Mouse (Mus musculus) MEL (cell line): ENCODE results near the gene Rbak.

Source experiments
- BHLHE40 ChIP-seq: IDR thresholded peaks from 2 replicates; pipeline ENCODE4 v1.6.1; 2012; ENCODE audit warnings: low read depth, mild to moderate bottlenecking, inconsistent platforms, low read length, improper control_type of control experiment, borderline replicate concordance
- CTCF ChIP-seq, 3 experiments: IDR thresholded peaks in 2 of 3; conservative IDR thresholded peaks in 1 of 3; 2 replicates each; pipeline ENCODE4 v1.5.1; 2011 to 2012; ENCODE audit warnings: low read length in 3 of 3, low read depth in 2 of 3, mild to moderate bottlenecking in 2 of 3, improper control_type of control experiment in 1 of 3, inconsistent platforms in 1 of 3, mixed read lengths in 1 of 3, moderate library complexity in 1 of 3; ENCODE audit not compliant: control insufficient read depth in 1 of 3, insufficient read depth in 1 of 3, poor library complexity in 1 of 3, severe bottlenecking in 1 of 3
- EP300 ChIP-seq, 2 experiments: IDR thresholded peaks; 2 replicates each; pipeline ENCODE4 v1.6.1; 2011; ENCODE audit warnings: improper control_type of control experiment in 2 of 2, low read length in 2 of 2, low read depth in 1 of 2, mild to moderate bottlenecking in 1 of 2
- GATA1 ChIP-seq: IDR thresholded peaks from 2 replicates; pipeline ENCODE4 v1.6.1; 2011; ENCODE audit warnings: low read depth, low read length, improper control_type of control experiment
- MAFK ChIP-seq: IDR thresholded peaks from 2 replicates; pipeline ENCODE4 v1.6.1; 2011; ENCODE audit warnings: low read depth, mild to moderate bottlenecking, low read length, improper control_type of control experiment, borderline replicate concordance
- NRF1 ChIP-seq: IDR thresholded peaks from 2 replicates; pipeline ENCODE4 v1.6.1; 2014; ENCODE audit warnings: low read depth, mild to moderate bottlenecking, inconsistent platforms, low read length, improper control_type of control experiment, moderate library complexity; ENCODE audit not compliant: poor library complexity, insufficient read depth, severe bottlenecking
- POLR2A ChIP-seq, 2 experiments: IDR thresholded peaks; 2 replicates each; pipeline ENCODE4 v1.6.1; 2011 to 2012; ENCODE audit warnings: low read length in 2 of 2, mild to moderate bottlenecking in 2 of 2, control low read depth in 1 of 2, improper control_type of control experiment in 1 of 2, low read depth in 1 of 2, moderate library complexity in 1 of 2; ENCODE audit not compliant: control insufficient read depth in 1 of 2, insufficient read depth in 1 of 2, poor library complexity in 1 of 2
- POLR2AphosphoS5 ChIP-seq: IDR thresholded peaks from 2 replicates; pipeline ENCODE4 v1.6.1; 2012; ENCODE audit warnings: low read depth, borderline replicate concordance, mild to moderate bottlenecking, inconsistent platforms, low read length, moderate library complexity, mixed read lengths
- SMC3 ChIP-seq: IDR thresholded peaks from 2 replicates; pipeline ENCODE4 v1.6.1; 2011; ENCODE audit warnings: low read depth, low read length, improper control_type of control experiment
- TAL1 ChIP-seq: IDR thresholded peaks from 2 replicates; pipeline ENCODE4 v1.6.1; 2012; ENCODE audit warnings: mild to moderate bottlenecking, inconsistent platforms, low read length, moderate library complexity, mixed read lengths
- TBP ChIP-seq: IDR thresholded peaks from 2 replicates; pipeline ENCODE4 v1.8.0; 2011; ENCODE audit warnings: low read depth, low read length, improper control_type of control experiment

GRCm38 (mm10) chr5:143130342-143130741 lies 50.2 kb downstream of the Rbak start:
- TF ChIP-seq GATA1 (no peak), CTCF (IDR thresholded peaks at IDR 0.05 in 2 of 3, conservative IDR thresholded peaks at IDR 0.05 in 1 of 3; ENCODE audit: control insufficient read depth in 1 of 3, insufficient read depth in 1 of 3, low read depth in 2 of 3, low read length in 3 of 3, poor library complexity in 1 of 3, severe bottlenecking in 1 of 3) (peak; percentile 74 to 77 (median 75)), BHLHE40 (no peak), POLR2A (IDR thresholded peaks at IDR 0.05; ENCODE audit: control insufficient read depth in 1 of 2, insufficient read depth in 1 of 2, low read depth in 1 of 2, low read length in 2 of 2, poor library complexity in 1 of 2) (no peak), TAL1 (no peak), SMC3 (peak; percentile 67), MAFK (no peak), POLR2AphosphoS5 (no peak), NRF1 (no peak), TBP (no peak), EP300 (IDR thresholded peaks at IDR 0.05; ENCODE audit: low read depth in 1 of 2, low read length in 2 of 2) (no peak)
